Mouse (Mus musculus) stomach, postnatal 0 days (tissue): ENCODE results near the gene Nanos3. TPM values are rescaled to one million over a fixed set of nuclear protein-coding genes. Genes with fewer than 3 reads are reported as not detected.

Experiments
- ATAC-seq: fragments of 200-750 bp; cut with Nextera tagmentation; 2 replicates; pipeline ENCODE4 v1.8.0; 2017; ENCODE audit not compliant: low FRiP score, low TSS enrichment
- DNase-seq: peaks from one replicate; pipeline ENCODE4 v3.0.0-alpha.2; 2016; ENCODE audit warnings: low spot score
- H3K27ac ChIP-seq: fragments of 300-500 bp; sonication (generic); replicated peaks from 2 replicates; pipeline ENCODE4 v1.5.1; 2014; ENCODE audit warnings: mild to moderate bottlenecking, control low read depth
- H3K27me3 ChIP-seq: fragments of 300-500 bp; sonication (generic); 2 replicates; pipeline ENCODE4 v1.6.1; 2014; ENCODE audit warnings: low read length; ENCODE audit not compliant: control insufficient read depth, insufficient read depth
- H3K36me3 ChIP-seq: fragments of 300-500 bp; sonication (generic); 2 replicates; pipeline ENCODE4 v1.6.1; 2014; ENCODE audit warnings: low read length, mixed read lengths; ENCODE audit not compliant: control insufficient read depth, insufficient read depth
- H3K4me1 ChIP-seq: fragments of 300-500 bp; sonication (generic); replicated peaks from 2 replicates; pipeline ENCODE4 v1.6.1; 2014; ENCODE audit warnings: antibody characterized with exemption; ENCODE audit not compliant: control insufficient read depth, insufficient read depth
- H3K4me2 ChIP-seq: fragments of 300-500 bp; sonication (generic); replicated peaks from 2 replicates; pipeline ENCODE4 v1.6.1; 2014; ENCODE audit warnings: low read depth, mild to moderate bottlenecking, control low read depth, moderate library complexity
- H3K4me3 ChIP-seq: fragments of 300-500 bp; sonication (generic); 2 replicates; pipeline ENCODE4 v1.5.1; 2014; ENCODE audit warnings: low read depth, low read length, control low read depth
- H3K9ac ChIP-seq: fragments of 300-500 bp; sonication (generic); 2 replicates; pipeline ENCODE4 v1.6.1; 2014; ENCODE audit warnings: mild to moderate bottlenecking, low read length, control low read depth, mixed read lengths
- H3K9me3 ChIP-seq: fragments of 300-500 bp; sonication (generic); 2 replicates; pipeline ENCODE4 v1.6.1; 2016; ENCODE audit warnings: low read length; ENCODE audit not compliant: control insufficient read depth
- CTCF ChIP-seq: IDR thresholded peaks from 2 replicates; pipeline ENCODE4 v1.5.1; 2016; ENCODE audit warnings: antibody characterized with exemption, low read depth, mild to moderate bottlenecking, moderate library complexity
- EP300 ChIP-seq: optimal IDR thresholded peaks from 2 replicates; pipeline ENCODE3; 2016; ENCODE audit warnings: antibody characterized with exemption
- WGBS: fragments of 180-500 bp; shearing (Covaris S2); extraction: QIAGEN DNeasy Blood & Tissue Kit; methylation state at CpG from one replicate; pipeline ENCODE4 v1.1.7; 2014; 5-methylcytosine and 5-hydroxymethylcytosine counted together
- polyA plus RNA-seq: library from polyadenylated mRNA; unstranded; fragments of >200 nt; fragmentation: Nextera tagmentation; extraction: Ambion mirVana; gene quantifications from 2 replicates; pipeline ENCODE4 v1.2.1, GENCODE M21; 2015

The Nanos3 gene
- polyA plus RNA-seq, 1 experiment from 2014 or later: 4.4 TPM

- Histone ChIP-seq H3K4me2 (no peak overlapping the region), H3K9ac (no peak overlapping the region), H3K4me3 (no peak overlapping the region), H3K27ac (peak overlapping the region; percentile 71), H3K27me3 (no peaks in the 10 kb centered on the region), H3K4me1 (no peaks in the 10 kb centered on the region), H3K36me3 (peaks cover 34% of the 10 kb centered on the region), H3K9me3 (no peaks in the 10 kb centered on the region)
- DNase-seq (no peak), ATAC-seq (no peak)
- TF ChIP-seq CTCF (no peak), EP300 (no peak)
- 61% methylated on average over 17 of the region's 17 CpGs for WGBS
Observed at GRCm38 (mm10) chr8:84208381-84209380, 23.7 kb upstream of the Nanos3 start.

- Histone ChIP-seq H3K36me3 (peaks cover 31% of the 10 kb centered on the region), H3K27me3 (no peaks in the 10 kb centered on the region), H3K27ac (peak overlapping the region; percentile 71), H3K4me1 (no peaks in the 10 kb centered on the region), H3K4me2 (no peak overlapping the region), H3K4me3 (no peak overlapping the region), H3K9me3 (no peaks in the 10 kb centered on the region), H3K9ac (no peak overlapping the region)
- TF ChIP-seq CTCF: no peak
- TF ChIP-seq EP300: no peak
- ATAC-seq (peak; percentile 11; the same call in 1 of the 2 replicates), DNase-seq (peak; percentile 48)
- WGBS: 39% methylated on average over 7 of the region's 7 CpGs
Observed at GRCm38 (mm10) chr8:84207811-84208210, 22.8 kb upstream of the Nanos3 start.

GRCm38 (mm10) chr8:84206666-84207065, 21.6 kb upstream of the Nanos3 start:
- H3K27me3 ChIP-seq: no peaks in the 10 kb centered on the region
- no peak for TF ChIP-seq EP300
- peak; percentile 45 for TF ChIP-seq CTCF
- H3K4me3 ChIP-seq: no peak overlapping the region
- H3K36me3 ChIP-seq: peaks cover 23% of the 10 kb centered on the region
- no peak overlapping the region for H3K9ac ChIP-seq
- 92% methylated on average over 3 of the region's 3 CpGs for WGBS
- H3K27ac ChIP-seq: no peak overlapping the region
- H3K9me3 ChIP-seq: no peaks in the 10 kb centered on the region
- H3K4me2 ChIP-seq: no peak overlapping the region
- peaks cover 4% of the 10 kb centered on the region; the same call in 1 of the 2 replicates for H3K4me1 ChIP-seq
- ATAC-seq (no peak), DNase-seq (no peak)

- 90% methylated on average over 5 of the region's 5 CpGs for whole genome bisulfite sequencing
Observed at GRCm38 (mm10) chr8:84205073-84205472, 20.1 kb upstream of the Nanos3 start.

GRCm38 (mm10) chr8:84203975-84204772, 19.2 kb upstream of the Nanos3 start:
- no peak for TF ChIP-seq EP300
- TF ChIP-seq CTCF: peak; percentile 67
- 43% methylated on average over 13 of the region's 13 CpGs for WGBS
- H3K9me3 ChIP-seq: no peaks in the 10 kb centered on the region
- ATAC-seq: peak; percentile 31; the same call in 1 of the 2 replicates
- peak overlapping the region; percentile 92 for H3K4me2 ChIP-seq
- H3K9ac ChIP-seq: peak overlapping the region; percentile 93
- H3K27me3 ChIP-seq: no peaks in the 10 kb centered on the region
- H3K4me1 ChIP-seq: peaks cover 16% of the 10 kb centered on the region
- DNase-seq: peak; percentile 66
- H3K27ac ChIP-seq: peak overlapping the region; percentile 99
- H3K36me3 ChIP-seq: peaks cover 17% of the 10 kb centered on the region
- H3K4me3 ChIP-seq: peak overlapping the region; percentile 72

More at GRCm38 (mm10) chr8:84205073-84205472, 20.1 kb upstream of the Nanos3 start:
- H3K4me2 ChIP-seq: no peak overlapping the region
- DNase-seq (no peak), ATAC-seq (no peak)
- H3K27ac ChIP-seq: 0 out of 2 replicates have a peak overlapping the region, but pooled peaks have one; percentile 35
- TF ChIP-seq EP300: no peak
- no peak for TF ChIP-seq CTCF
- no peaks in the 10 kb centered on the region for H3K9me3 ChIP-seq
- no peak overlapping the region for H3K4me3 ChIP-seq
- H3K4me1 ChIP-seq: peaks cover 9% of the 10 kb centered on the region; the same call in 1 of the 2 replicates
- no peaks in the 10 kb centered on the region for H3K27me3 ChIP-seq
- peaks cover 19% of the 10 kb centered on the region for H3K36me3 ChIP-seq
- H3K9ac ChIP-seq: no peak overlapping the region
